Mouse (Mus musculus) left cerebral cortex, postnatal 4 days (tissue): ENCODE measurements around the gene Spert. TPM values are rescaled to one million over a fixed set of nuclear protein-coding genes. Genes with fewer than 3 reads are reported as not detected.

Experiments
- total RNA-seq, 2 experiments: library from RNA; stranded (reverse); gene quantifications; 2 replicates each; pipeline ENCODE4 v1.2.3; 2021

The Spert gene
- total RNA-seq, 2 experiments from 2014 or later: not detected

Other genes with a start within 250 kb of the Spert start
- 10 to 100 TPM in 1 of 2 experiments, 1 to 10 TPM in 1; 9.5 to 10.1 TPM for gene Siah3, start 137.1 kb downstream of the Spert start, total RNA-seq
- gene Erich6b, start 49.1 kb upstream of the Spert start, total RNA-seq: not detected
- gene Cog3, start 161.4 kb upstream of the Spert start, total RNA-seq: 10 to 100 TPM; 24.3 to 24.5 TPM
- gene Slc25a30, start 193.9 kb upstream of the Spert start, total RNA-seq: 10 to 100 TPM; 19.4 to 23.9 TPM